8 mouse cellular contexts compared by ENCODE assay signal in the genomic region with DNA sequence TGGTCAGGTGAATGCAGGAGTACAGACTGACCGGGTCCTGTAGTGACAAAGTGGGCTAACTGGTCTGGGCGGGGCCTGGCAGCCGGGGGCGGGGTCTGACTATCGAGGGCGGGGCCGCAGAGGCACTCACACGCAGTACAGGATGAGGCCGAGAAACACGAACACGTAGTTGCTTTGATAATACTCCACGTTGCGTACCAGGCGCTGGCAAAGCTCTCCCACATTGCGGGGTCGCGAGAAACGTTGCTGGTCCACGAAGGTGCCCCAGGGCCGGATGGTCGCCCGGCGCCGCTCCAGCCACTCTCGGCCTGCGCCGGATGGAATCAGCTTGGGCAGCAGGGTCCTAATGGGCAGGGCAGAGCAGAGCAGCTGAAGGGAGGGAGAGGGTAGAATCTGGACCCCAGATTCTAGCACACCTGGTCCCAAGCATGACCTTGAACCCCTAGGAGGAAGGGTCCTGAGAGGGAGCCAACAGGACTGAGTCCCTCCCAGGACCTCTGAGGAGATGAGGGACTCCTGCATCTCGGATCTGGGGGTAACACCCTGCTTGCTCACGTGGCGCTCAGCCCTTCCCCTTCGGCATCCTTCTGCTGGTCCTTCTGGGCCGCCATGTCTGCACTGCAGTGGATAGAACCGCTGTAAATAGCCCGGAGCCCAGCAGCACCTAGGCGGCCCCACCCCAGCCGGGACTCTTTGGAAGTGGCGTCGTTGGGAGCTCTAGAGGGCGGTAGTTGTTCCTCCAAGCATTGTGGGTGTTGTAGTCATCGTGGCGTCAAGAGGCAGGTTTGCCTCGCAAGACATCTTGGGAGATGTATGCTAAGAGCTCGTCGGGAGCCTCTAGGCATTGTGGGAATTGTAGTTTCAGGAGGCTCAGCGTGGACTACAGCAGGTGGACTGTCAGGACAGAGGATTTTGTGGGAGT. TPM values are rescaled to one million over a fixed set of nuclear protein-coding genes. Genes with fewer than 3 reads are reported as not detected.
DNase-seq lines count a peak whose midpoint lies in the region; ATAC-seq lines count a peak whose summit lies in the region.

A gene (minus strand): TSS at position 783 of the 922 bp plus-strand sequence.

- H3K4me1 ChIP-seq in hindbrain, embryonic 12.5 days = peaks cover 11% of the 10 kb centered on the region

- ATAC-seq in hindbrain, embryonic 12.5 days (ENCODE audit: low FRiP score) = peak; percentile 92

- under 1% methylated on average over 45 of the region's 45 CpGs for WGBS in hindbrain, embryonic 12.5 days

- H3K27me3 ChIP-seq in hindbrain, embryonic 12.5 days = no peaks in the 10 kb centered on the region

- H3K9me3 ChIP-seq in hindbrain, embryonic 12.5 days (replicated peaks) = no peaks in the 10 kb centered on the region

- H3K9ac ChIP-seq in hindbrain, embryonic 12.5 days = peak within 1 kb of the TSS; percentile 75

- H3K4me3 ChIP-seq in hindbrain, embryonic 12.5 days = peak within 1 kb of the TSS; percentile 67

- DNase-seq in NIH3T3 (ENCODE audit: low read depth) = peak; percentile 95
- DNase-seq in cerebellum, postnatal 10 days = peak; percentile 91 to 93
- peak; percentile 91 for DNase-seq in frontal cortex, postnatal 10 days (ENCODE audit: low spot score in 2 of 2)
- DNase-seq in layer of hippocampus, postnatal 14 days (ENCODE audit: low spot score in 2 of 2) = peak; percentile 89 to 96
- peak; percentile 91 for DNase-seq in lung, postnatal 14 days
- DNase-seq in retina, adult 2 months (ENCODE audit: low read depth, low spot score) = peak; percentile 92
- DNase-seq in thymus, postnatal 36 days = peak; percentile 89 to 90

- H3K36me3 ChIP-seq in hindbrain, embryonic 12.5 days = peaks cover 3% of the 10 kb centered on the region; the same call in 1 of the 2 replicates

- H3K27ac ChIP-seq in hindbrain, embryonic 12.5 days = peak within 1 kb of the TSS; percentile 55

- H3K4me2 ChIP-seq in hindbrain, embryonic 12.5 days (replicated peaks) = peak within 1 kb of the TSS; percentile 77

RNA-seq across cellular contexts. Expression of the gene that starts here (rescaled TPM):
- polyA plus RNA-seq in hindbrain, embryonic 12.5 days (2016; fragmentation: Nextera tagmentation; extraction: Ambion mirVana) = 122 and 138 TPM in 2 replicates
- total RNA-seq in layer of hippocampus, postnatal 14 days (2021) = 100 to 1,000 TPM; 262 to 275 TPM

Comparison
In these comparisons a context has a peak if more than half of its experiments do, and no peak if none do; other contexts are left out.
1. Peak in every context shown above with its lines: DNase-seq, ATAC-seq, H3K4me3 ChIP-seq and H3K27ac ChIP-seq.